33 mouse cellular contexts compared by ENCODE assay signal in the genomic region with DNA sequence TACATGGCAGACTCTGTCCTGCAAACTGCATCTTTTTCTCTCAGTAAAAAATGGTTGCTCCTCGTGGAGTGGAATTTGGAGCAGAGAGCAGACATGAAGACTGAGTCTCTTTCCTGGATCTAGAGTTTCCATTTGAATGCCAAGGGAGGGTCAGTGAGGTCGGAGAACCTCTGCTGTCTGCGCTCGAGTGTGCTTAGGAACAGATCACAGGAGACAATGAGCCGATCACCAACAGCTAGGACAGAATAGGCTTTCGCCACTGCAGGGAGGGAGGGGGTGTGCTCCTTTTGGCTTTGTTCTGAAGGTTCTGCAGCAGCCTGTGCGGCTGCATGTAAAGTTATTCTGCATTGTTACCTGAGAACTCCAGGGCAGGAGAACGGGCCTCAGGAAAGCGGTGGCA. TPM values are rescaled to one million over a fixed set of nuclear protein-coding genes. Genes with fewer than 3 reads are reported as not detected.
DNase-seq lines count a peak whose midpoint lies in the region; ATAC-seq lines count a peak whose summit lies in the region.
"Had no signal": no experiment of that assay in that cellular context is flagged by ENCODE, and none has a peak within 500 bp of the region (broad histone marks: within the 10 kb centered on the region; RNA-seq: fewer than 3 reads in every experiment).

No protein-coding gene starts in this region.

- H3K4me3 ChIP-seq in hindbrain, embryonic 11.5 days (ENCODE audit: low read depth, low read length): no peak overlapping the region
- no peak overlapping the region for H3K4me3 ChIP-seq in hindbrain, embryonic 13.5 days
- no peak overlapping the region for H3K4me3 ChIP-seq in neural tube, embryonic 13.5 days
- no peak overlapping the region for H3K4me3 ChIP-seq in neural tube, embryonic 15.5 days (replicated peaks)
- no peak overlapping the region for H3K4me3 ChIP-seq in embryonic facial prominence, embryonic 10.5 days
- H3K4me3 ChIP-seq: forebrain, embryonic 10.5 days; forebrain, embryonic 15.5 days; heart, embryonic 10.5 days; heart, embryonic 15.5 days; intestine, embryonic 15.5 days; limb, embryonic 10.5 days; limb, embryonic 15.5 days; liver, embryonic 13.5 days; megakaryocyte, embryonic 14.5 days had no signal

- no peaks in the 10 kb centered on the region for H3K4me1 ChIP-seq in hindbrain, embryonic 11.5 days (replicated peaks; ENCODE audit: control insufficient read depth, insufficient read depth, low read length)
- H3K4me1 ChIP-seq in hindbrain, embryonic 13.5 days (replicated peaks): peaks cover 38% of the 10 kb centered on the region
- H3K4me1 ChIP-seq in neural tube, embryonic 13.5 days (replicated peaks): peaks cover 44% of the 10 kb centered on the region
- peaks cover 34% of the 10 kb centered on the region for H3K4me1 ChIP-seq in neural tube, embryonic 15.5 days
- peaks cover 11% of the 10 kb centered on the region for H3K4me1 ChIP-seq in embryonic facial prominence, embryonic 10.5 days
- H3K4me1 ChIP-seq: forebrain, embryonic 15.5 days; heart, embryonic 15.5 days; intestine, embryonic 15.5 days; limb, embryonic 15.5 days; liver, embryonic 13.5 days; megakaryocyte, embryonic 14.5 days had no signal

- no peaks in the 10 kb centered on the region for H3K9me3 ChIP-seq in hindbrain, embryonic 11.5 days (ENCODE audit: control insufficient read depth, low read length)
- H3K9me3 ChIP-seq in hindbrain, embryonic 13.5 days: no peaks in the 10 kb centered on the region
- H3K9me3 ChIP-seq in neural tube, embryonic 13.5 days: no peaks in the 10 kb centered on the region
- no peaks in the 10 kb centered on the region for H3K9me3 ChIP-seq in neural tube, embryonic 15.5 days (replicated peaks)
- no peaks in the 10 kb centered on the region for H3K9me3 ChIP-seq in embryonic facial prominence, embryonic 10.5 days
- H3K9me3 ChIP-seq: forebrain, embryonic 10.5 days; forebrain, embryonic 15.5 days; heart, embryonic 10.5 days; heart, embryonic 15.5 days; intestine, embryonic 15.5 days; limb, embryonic 10.5 days; limb, embryonic 15.5 days; liver, embryonic 13.5 days had no signal

- H3K9ac ChIP-seq in hindbrain, embryonic 11.5 days (ENCODE audit: low read depth, low read length): no peak overlapping the region
- no peak overlapping the region for H3K9ac ChIP-seq in hindbrain, embryonic 13.5 days
- 0 out of 2 replicates have a peak overlapping the region, but pooled peaks have one; percentile 3 for H3K9ac ChIP-seq in neural tube, embryonic 13.5 days
- no peak overlapping the region for H3K9ac ChIP-seq in neural tube, embryonic 15.5 days (replicated peaks)
- H3K9ac ChIP-seq: forebrain, embryonic 15.5 days; heart, embryonic 15.5 days; intestine, embryonic 15.5 days; limb, embryonic 15.5 days; liver, embryonic 13.5 days had no signal

- no peak overlapping the region for H3K4me2 ChIP-seq in hindbrain, embryonic 11.5 days (replicated peaks; ENCODE audit: low read depth, low read length)
- no peak overlapping the region for H3K4me2 ChIP-seq in hindbrain, embryonic 13.5 days
- H3K4me2 ChIP-seq in neural tube, embryonic 13.5 days: no peak overlapping the region
- H3K4me2 ChIP-seq in neural tube, embryonic 15.5 days: no peak overlapping the region
- H3K4me2 ChIP-seq: forebrain, embryonic 15.5 days; heart, embryonic 15.5 days; intestine, embryonic 15.5 days; limb, embryonic 15.5 days; liver, embryonic 13.5 days had no signal

- no peak overlapping the region for H3K27ac ChIP-seq in hindbrain, embryonic 11.5 days (ENCODE audit: low read depth, low read length)
- H3K27ac ChIP-seq in hindbrain, embryonic 13.5 days: no peak overlapping the region
- H3K27ac ChIP-seq in neural tube, embryonic 13.5 days (replicated peaks): no peak overlapping the region; the same call in 1 of the 2 replicates
- no peak overlapping the region for H3K27ac ChIP-seq in neural tube, embryonic 15.5 days (replicated peaks)
- peak overlapping the region; percentile 42; the same call in 1 of the 2 replicates for H3K27ac ChIP-seq in embryonic facial prominence, embryonic 10.5 days (replicated peaks)
- H3K27ac ChIP-seq: forebrain, embryonic 10.5 days; forebrain, embryonic 15.5 days; heart, embryonic 10.5 days; heart, embryonic 15.5 days; intestine, embryonic 15.5 days; limb, embryonic 10.5 days; limb, embryonic 15.5 days; liver, embryonic 13.5 days had no signal

- WGBS in hindbrain, embryonic 11.5 days: 23% methylated on average over 9 of the region's 9 CpGs
- 23% methylated on average over 9 of the region's 9 CpGs for WGBS in hindbrain, embryonic 13.5 days
- 29% methylated on average over 9 of the region's 9 CpGs for WGBS in neural tube, embryonic 13.5 days
- 28% methylated on average over 9 of the region's 9 CpGs for WGBS in neural tube, embryonic 15.5 days
- 44% methylated on average over 9 of the region's 9 CpGs for WGBS in embryonic facial prominence, embryonic 10.5 days

- no peaks in the 10 kb centered on the region for H3K36me3 ChIP-seq in hindbrain, embryonic 11.5 days (ENCODE audit: control insufficient read depth, insufficient read depth, low read length)
- H3K36me3 ChIP-seq in hindbrain, embryonic 13.5 days: no peaks in the 10 kb centered on the region
- no peaks in the 10 kb centered on the region for H3K36me3 ChIP-seq in neural tube, embryonic 13.5 days
- H3K36me3 ChIP-seq in neural tube, embryonic 15.5 days: no peaks in the 10 kb centered on the region
- H3K36me3 ChIP-seq in embryonic facial prominence, embryonic 10.5 days (replicated peaks): no peaks in the 10 kb centered on the region
- H3K36me3 ChIP-seq: forebrain, embryonic 10.5 days; forebrain, embryonic 15.5 days; heart, embryonic 10.5 days; heart, embryonic 15.5 days; intestine, embryonic 15.5 days; limb, embryonic 10.5 days; limb, embryonic 15.5 days; liver, embryonic 13.5 days had no signal

- no peak for ATAC-seq in hindbrain, embryonic 11.5 days (ENCODE audit: low FRiP score)
- ATAC-seq in hindbrain, embryonic 13.5 days (ENCODE audit: low FRiP score): no peak
- ATAC-seq in neural tube, embryonic 13.5 days (ENCODE audit: low read depth): no peak
- ATAC-seq in neural tube, embryonic 15.5 days (ENCODE audit: low FRiP score): no peak
- ATAC-seq: activated CD4-positive, CD25-positive, alpha-beta regulatory T cell, adult 4 months; forebrain, embryonic 15.5 days; hindbrain, embryonic 16.5 days; intestine, embryonic 15.5 days; lung, postnatal 0 days had no signal

- no peaks in the 10 kb centered on the region for H3K27me3 ChIP-seq in hindbrain, embryonic 11.5 days (ENCODE audit: control insufficient read depth, insufficient read depth, low read length)
- no peaks in the 10 kb centered on the region for H3K27me3 ChIP-seq in hindbrain, embryonic 13.5 days
- H3K27me3 ChIP-seq in neural tube, embryonic 13.5 days: no peaks in the 10 kb centered on the region
- no peaks in the 10 kb centered on the region for H3K27me3 ChIP-seq in neural tube, embryonic 15.5 days (replicated peaks)
- H3K27me3 ChIP-seq in embryonic facial prominence, embryonic 10.5 days (replicated peaks; ENCODE audit: low read depth, poor library complexity, severe bottlenecking): no peaks in the 10 kb centered on the region; the same call in 1 of the 2 replicates
- H3K27me3 ChIP-seq: forebrain, embryonic 15.5 days; heart, embryonic 15.5 days; intestine, embryonic 15.5 days; liver, embryonic 13.5 days; megakaryocyte, embryonic 14.5 days had no signal

- peak; percentile 12 for DNase-seq in hindbrain, embryonic 11.5 days (ENCODE audit: low spot score)
- peak; percentile 25 for DNase-seq in embryonic facial prominence, embryonic 10.5 days (ENCODE audit: low spot score)
- peak; percentile 30 for DNase-seq in fat pad, adult 2 months (ENCODE audit: extremely low read depth, low read depth, low spot score)
- no peak for DNase-seq in thymus, postnatal 36 days
- DNase-seq in layer of hippocampus, postnatal 36 days: no peak
- DNase-seq: adrenal gland, adult 2 months; adrenal gland, postnatal 36 days; cerebellum, adult 18-20 months; cerebellum, postnatal 10 days; gastrocnemius, postnatal 10 days; heart, adult 11 months; kidney, adult 2 months; kidney, postnatal 4 days; liver, embryonic 13.5 days; lung, adult 18-20 months; lung, postnatal 4 days; retina, postnatal 1 day; right cerebral cortex, postnatal 14 days had no signal

RNA-seq across cellular contexts. Expression of gene Spock1, which starts 49.6 kb away (rescaled TPM):
- polyA plus RNA-seq in hindbrain, embryonic 11.5 days (2014; fragmentation: Nextera tagmentation; extraction: Ambion mirVana): 17.0 and 19.0 TPM in 2 replicates
- 69.4 and 70.1 TPM in 2 replicates for polyA plus RNA-seq in hindbrain, embryonic 13.5 days (2015; fragmentation: Nextera tagmentation; extraction: Ambion mirVana)
- polyA plus RNA-seq in neural tube, embryonic 13.5 days (2015; fragmentation: Nextera tagmentation; extraction: Ambion mirVana): 90.2 and 95.5 TPM in 2 replicates
- polyA plus RNA-seq in neural tube, embryonic 15.5 days (2015; fragmentation: Nextera tagmentation; extraction: Ambion mirVana): 103 and 111 TPM in 2 replicates
- 2.9 and 4.0 TPM in 2 replicates for polyA plus RNA-seq in embryonic facial prominence, embryonic 10.5 days (2016; fragmentation: Nextera tagmentation; extraction: Ambion mirVana)
- total RNA-seq in layer of hippocampus, postnatal 36 days (2021): 100 to 1,000 TPM; 180 to 222 TPM
- total RNA-seq: common myeloid progenitor, adult 5-6 weeks had no signal

Comparison
In these comparisons a context has a peak if more than half of its experiments do, and no peak if none do; other contexts are left out.
1. DNase-seq: peak in hindbrain, embryonic 11.5 days (single experiment), embryonic facial prominence, embryonic 10.5 days (single experiment) and fat pad, adult 2 months (single experiment); none in thymus, postnatal 36 days (0 of 2) and layer of hippocampus, postnatal 36 days (0 of 2).